In the genomic region with DNA sequence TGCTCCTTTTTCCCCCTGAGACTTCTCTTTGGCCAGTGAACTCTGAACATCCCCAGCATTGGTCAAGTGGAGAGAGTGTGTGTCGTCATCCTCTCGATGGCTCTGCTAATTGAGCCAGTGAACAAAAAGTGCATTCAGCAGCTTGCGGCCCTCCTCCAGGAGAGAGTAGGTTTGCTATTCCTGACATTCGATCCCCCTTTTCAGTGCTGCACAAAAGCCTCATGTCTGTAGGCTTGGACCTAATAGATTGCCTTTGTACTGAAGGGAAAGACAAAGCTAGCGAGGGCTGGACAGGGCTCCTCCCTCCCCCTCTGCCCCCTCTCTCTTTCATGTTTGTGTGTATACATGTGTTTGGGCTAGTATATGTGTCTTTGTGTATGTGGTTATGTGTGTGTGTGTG, we compare ENCODE assay signal across 11 mouse cellular contexts.
DNase-seq lines count a peak whose midpoint lies in the region; ATAC-seq and TF ChIP-seq lines count a peak whose summit lies in the region.
"Had no signal": no experiment of that assay in that cellular context is flagged by ENCODE, and none has a peak within 500 bp of the region (broad histone marks: within the 10 kb centered on the region; RNA-seq: fewer than 3 reads in every experiment).

No protein-coding gene starts in this region.

- TF ChIP-seq CTCF in midbrain, postnatal 0 days (IDR thresholded peaks at IDR 0.05), result no peak

- H3K36me3 ChIP-seq in neural tube, embryonic 11.5 days (ENCODE audit: control insufficient read depth, insufficient read depth, low read length), result no peaks in the 10 kb centered on the region
- H3K36me3 ChIP-seq in embryonic facial prominence, embryonic 14.5 days (ENCODE audit: control insufficient read depth, insufficient read depth, low read length), result no peaks in the 10 kb centered on the region
- H3K36me3 ChIP-seq in hindbrain, embryonic 15.5 days, result no peaks in the 10 kb centered on the region
- no peaks in the 10 kb centered on the region for H3K36me3 ChIP-seq in midbrain, postnatal 0 days (ENCODE audit: insufficient read depth, low read length)
- H3K36me3 ChIP-seq: lung, embryonic 15.5 days had no signal

- H3K27ac ChIP-seq in neural tube, embryonic 11.5 days (ENCODE audit: low read depth, low read length), result peak overlapping the region; percentile 64
- H3K27ac ChIP-seq in embryonic facial prominence, embryonic 14.5 days (replicated peaks; ENCODE audit: low read depth, low read length), result no peak overlapping the region
- no peak overlapping the region for H3K27ac ChIP-seq in hindbrain, embryonic 15.5 days (replicated peaks)
- H3K27ac ChIP-seq in midbrain, postnatal 0 days (ENCODE audit: low read depth, low read length), result no peak overlapping the region
- H3K27ac ChIP-seq: lung, embryonic 15.5 days had no signal

- H3K9me3 ChIP-seq in neural tube, embryonic 11.5 days (ENCODE audit: control insufficient read depth, low read length), result no peaks in the 10 kb centered on the region
- no peaks in the 10 kb centered on the region for H3K9me3 ChIP-seq in embryonic facial prominence, embryonic 14.5 days (ENCODE audit: control insufficient read depth, low read length)
- no peaks in the 10 kb centered on the region for H3K9me3 ChIP-seq in hindbrain, embryonic 15.5 days
- H3K9me3 ChIP-seq in midbrain, postnatal 0 days (ENCODE audit: low read length), result no peaks in the 10 kb centered on the region
- H3K9me3 ChIP-seq: lung, embryonic 15.5 days had no signal

- peak; percentile 71 for DNase-seq in neural tube, embryonic 11.5 days (ENCODE audit: low spot score)
- DNase-seq in neural tube, embryonic 10.5 days (ENCODE audit: extremely low spot score, low spot score), result no peak
- peak; percentile 74 for DNase-seq in embryonic facial prominence, embryonic 14.5 days (ENCODE audit: low spot score)
- DNase-seq in midbrain, postnatal 0 days (ENCODE audit: low spot score), result peak; percentile 39
- DNase-seq in right cerebral cortex, postnatal 10 days (ENCODE audit: low spot score in 2 of 2), result no peak
- no peak for DNase-seq in heart, postnatal 4 days
- no peak for DNase-seq in MN1 (ENCODE audit: low spot score)
- DNase-seq: cerebellum, postnatal 14 days; kidney, postnatal 4 days had no signal

- H3K4me1 ChIP-seq in neural tube, embryonic 11.5 days (ENCODE audit: control insufficient read depth, insufficient read depth, low read length), result peaks cover 50% of the 10 kb centered on the region
- peaks cover 39% of the 10 kb centered on the region for H3K4me1 ChIP-seq in embryonic facial prominence, embryonic 14.5 days (ENCODE audit: control insufficient read depth, insufficient read depth, low read length)
- peaks cover 56% of the 10 kb centered on the region for H3K4me1 ChIP-seq in hindbrain, embryonic 15.5 days (replicated peaks)
- peaks cover 4% of the 10 kb centered on the region; the same call in 1 of the 2 replicates for H3K4me1 ChIP-seq in midbrain, postnatal 0 days (ENCODE audit: insufficient read depth, low read length)

- ATAC-seq in neural tube, embryonic 11.5 days (ENCODE audit: insufficient read depth, low FRiP score, low TSS enrichment), result peak; percentile 52
- peak; percentile 42; the same call in 1 of the 2 replicates for ATAC-seq in embryonic facial prominence, embryonic 14.5 days (ENCODE audit: low read depth)
- ATAC-seq in hindbrain, embryonic 15.5 days (ENCODE audit: low FRiP score, low read depth), result peak; percentile 25; the same call in 1 of the 2 replicates
- no peak for ATAC-seq in midbrain, postnatal 0 days (ENCODE audit: low FRiP score)

- no peak overlapping the region for H3K4me3 ChIP-seq in neural tube, embryonic 11.5 days (ENCODE audit: low read depth, low read length)
- no peak overlapping the region for H3K4me3 ChIP-seq in embryonic facial prominence, embryonic 14.5 days (ENCODE audit: low read depth, low read length)
- H3K4me3 ChIP-seq in hindbrain, embryonic 15.5 days, result no peak overlapping the region
- H3K4me3 ChIP-seq in midbrain, postnatal 0 days (ENCODE audit: low read depth, low read length), result no peak overlapping the region
- H3K4me3 ChIP-seq: lung, embryonic 15.5 days had no signal

- no peak overlapping the region; the same call in 1 of the 2 replicates for H3K9ac ChIP-seq in neural tube, embryonic 11.5 days (ENCODE audit: low read length)
- no peak overlapping the region for H3K9ac ChIP-seq in embryonic facial prominence, embryonic 14.5 days (ENCODE audit: low read depth, low read length)
- no peak overlapping the region for H3K9ac ChIP-seq in hindbrain, embryonic 15.5 days
- no peak overlapping the region for H3K9ac ChIP-seq in midbrain, postnatal 0 days (replicated peaks; ENCODE audit: low read length, poor library complexity, severe bottlenecking)
- H3K9ac ChIP-seq: lung, embryonic 15.5 days had no signal

- H3K27me3 ChIP-seq in neural tube, embryonic 11.5 days (ENCODE audit: control insufficient read depth, insufficient read depth, low read length), result no peaks in the 10 kb centered on the region
- no peaks in the 10 kb centered on the region for H3K27me3 ChIP-seq in embryonic facial prominence, embryonic 14.5 days (replicated peaks; ENCODE audit: control insufficient read depth, insufficient read depth, low read length)
- H3K27me3 ChIP-seq in hindbrain, embryonic 15.5 days, result no peaks in the 10 kb centered on the region
- H3K27me3 ChIP-seq in midbrain, postnatal 0 days (ENCODE audit: insufficient read depth, low read length), result no peaks in the 10 kb centered on the region
- H3K27me3 ChIP-seq: lung, embryonic 15.5 days had no signal

- peak overlapping the region; percentile 9; the same call in 1 of the 2 replicates for H3K4me2 ChIP-seq in neural tube, embryonic 11.5 days (ENCODE audit: low read depth)
- no peak overlapping the region for H3K4me2 ChIP-seq in embryonic facial prominence, embryonic 14.5 days (ENCODE audit: low read depth, low read length)
- no peak overlapping the region for H3K4me2 ChIP-seq in hindbrain, embryonic 15.5 days
- no peak overlapping the region for H3K4me2 ChIP-seq in midbrain, postnatal 0 days (ENCODE audit: low read depth, low read length, poor library complexity, severe bottlenecking)
- H3K4me2 ChIP-seq: lung, embryonic 15.5 days had no signal

- 20% methylated on average over 5 of the region's 5 CpGs for WGBS in neural tube, embryonic 11.5 days
- WGBS in embryonic facial prominence, embryonic 14.5 days, result 10% methylated on average over 5 of the region's 5 CpGs
- WGBS in hindbrain, embryonic 15.5 days, result 17% methylated on average over 5 of the region's 5 CpGs
- WGBS in midbrain, postnatal 0 days, result 21% methylated on average over 5 of the region's 5 CpGs

Comparison
In these comparisons a context has a peak if more than half of its experiments do, and no peak if none do; other contexts are left out.
1. DNase-seq: peak in neural tube, embryonic 11.5 days (single experiment), embryonic facial prominence, embryonic 14.5 days (single experiment) and midbrain, postnatal 0 days (single experiment); none in neural tube, embryonic 10.5 days (single experiment), right cerebral cortex, postnatal 10 days (0 of 2), heart, postnatal 4 days (single experiment) and MN1 (single experiment).